Mouse (Mus musculus): ENCODE data around the gene Rnase9. TPM values are rescaled to one million over a fixed set of nuclear protein-coding genes. Genes with fewer than 3 reads are reported as not detected.
A peak's percentile ranks its signal among the peaks of the same experiment; 100 is the strongest.

Gene Rnase9
- polyA plus RNA-seq (2014; fragmentation: Nextera tagmentation; extraction: Ambion mirVana), result not detected in 2 replicates

DNA sequence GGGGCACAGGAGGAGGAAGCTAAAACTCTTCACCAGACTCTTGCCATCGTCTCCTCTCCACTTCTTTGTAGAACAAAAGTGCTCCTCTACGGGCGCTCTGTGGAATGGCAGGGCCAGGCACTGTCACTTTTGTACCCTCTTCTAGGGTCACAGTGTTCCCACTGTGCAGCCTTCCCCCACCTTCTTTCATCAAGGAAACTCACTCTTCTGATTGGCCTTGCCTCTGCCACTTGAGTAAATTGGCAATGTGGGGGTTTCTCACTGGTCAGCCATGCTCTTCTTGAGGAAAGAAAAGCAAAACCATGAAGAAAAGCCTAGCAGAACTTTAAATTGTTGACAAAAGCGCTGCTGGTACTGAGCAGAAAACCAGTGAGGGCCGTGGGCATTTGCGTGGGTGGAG, at the start of gene Rnase9:
TSS of gene Rnase9 (minus strand) at position 101 of the 400 bp plus-strand sequence.
- H3K4me2 ChIP-seq, result no peak within 1 kb of the TSS
- ATAC-seq (replicated peaks; ENCODE audit: low FRiP score) (no peak), DNase-seq (ENCODE audit: low spot score) (no peak)
- no peaks in the 10 kb centered on the region for H3K9me3 ChIP-seq (ENCODE audit: control insufficient read depth, low read length)
- H3K27me3 ChIP-seq (replicated peaks; ENCODE audit: control insufficient read depth, insufficient read depth, low read length), result no peaks in the 10 kb centered on the region
- no peaks in the 10 kb centered on the region for H3K36me3 ChIP-seq (ENCODE audit: control insufficient read depth, insufficient read depth, low read length)
- H3K9ac ChIP-seq (ENCODE audit: low read depth, low read length), result no peak within 1 kb of the TSS
- H3K4me3 ChIP-seq (ENCODE audit: low read depth, low read length), result no peak within 1 kb of the TSS
- 78% methylated on average over 6 of the region's 6 CpGs for WGBS
- no peak within 1 kb of the TSS for H3K27ac ChIP-seq (ENCODE audit: low read depth, low read length)
- no peaks in the 10 kb centered on the region for H3K4me1 ChIP-seq (replicated peaks; ENCODE audit: control insufficient read depth, insufficient read depth, low read length)

- Histone ChIP-seq H3K36me3 (ENCODE audit: control insufficient read depth, insufficient read depth, low read length) (no peaks in the 10 kb centered on the region), H3K27me3 (replicated peaks; ENCODE audit: control insufficient read depth, insufficient read depth, low read length) (no peaks in the 10 kb centered on the region), H3K27ac (ENCODE audit: low read depth, low read length) (peak overlapping the region; percentile 67), H3K4me2 (peak overlapping the region; percentile 77), H3K4me1 (replicated peaks; ENCODE audit: control insufficient read depth, insufficient read depth, low read length) (no peaks in the 10 kb centered on the region), H3K4me3 (ENCODE audit: low read depth, low read length) (peak overlapping the region; percentile 76), H3K9me3 (ENCODE audit: control insufficient read depth, low read length) (no peaks in the 10 kb centered on the region), H3K9ac (ENCODE audit: low read depth, low read length) (peak overlapping the region; percentile 67)
- ATAC-seq (replicated peaks; ENCODE audit: low FRiP score), result peak; percentile 21
- DNase-seq (ENCODE audit: low spot score), result peak; percentile 84
- under 1% methylated on average over 27 of the region's 27 CpGs for whole genome bisulfite sequencing
Measured at GRCm38 (mm10) chr14:51090077-51090781, 48.6 kb upstream of the Rnase9 start.

DNA sequence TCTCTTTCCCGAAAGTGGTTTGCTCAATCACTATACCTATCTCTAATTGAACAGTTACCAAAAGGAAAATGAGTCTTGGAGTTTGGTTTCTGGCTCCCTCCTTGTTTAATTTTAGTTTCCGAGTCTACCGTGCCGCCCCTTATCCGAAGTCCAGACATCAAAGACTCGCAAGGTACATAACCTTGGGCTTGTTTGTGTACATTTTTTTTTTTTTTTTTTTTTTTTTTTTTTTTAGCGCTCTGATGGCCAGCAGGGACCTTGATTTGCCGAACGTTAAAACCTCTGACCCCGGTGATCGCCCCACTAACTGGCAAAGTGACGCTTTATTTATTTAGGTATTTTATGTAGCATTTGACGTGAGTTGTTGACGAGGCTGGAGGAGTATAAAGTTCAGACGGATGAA, 48.0 kb upstream of the Rnase9 start:
- H3K4me3 ChIP-seq (ENCODE audit: low read depth, low read length), result peak overlapping the region; percentile 76
- no peaks in the 10 kb centered on the region for H3K9me3 ChIP-seq (ENCODE audit: control insufficient read depth, low read length)
- H3K4me2 ChIP-seq, result peak overlapping the region; percentile 77
- WGBS, result 0% methylated on average over 15 of the region's 15 CpGs
- peak overlapping the region; percentile 67 for H3K9ac ChIP-seq (ENCODE audit: low read depth, low read length)
- no peaks in the 10 kb centered on the region for H3K4me1 ChIP-seq (replicated peaks; ENCODE audit: control insufficient read depth, insufficient read depth, low read length)
- no peaks in the 10 kb centered on the region for H3K27me3 ChIP-seq (replicated peaks; ENCODE audit: control insufficient read depth, insufficient read depth, low read length)
- no peaks in the 10 kb centered on the region for H3K36me3 ChIP-seq (ENCODE audit: control insufficient read depth, insufficient read depth, low read length)
- DNase-seq (ENCODE audit: low spot score) (no peak), ATAC-seq (replicated peaks; ENCODE audit: low FRiP score) (no peak)
- peak overlapping the region; percentile 67 for H3K27ac ChIP-seq (ENCODE audit: low read depth, low read length)

- no peaks in the 10 kb centered on the region for H3K27me3 ChIP-seq (replicated peaks; ENCODE audit: control insufficient read depth, insufficient read depth, low read length)
- peak overlapping the region; percentile 64 for H3K9ac ChIP-seq (ENCODE audit: low read depth, low read length)
- DNase-seq (ENCODE audit: low spot score), result peak; percentile 95
- no peaks in the 10 kb centered on the region for H3K36me3 ChIP-seq (ENCODE audit: control insufficient read depth, insufficient read depth, low read length)
- ATAC-seq (replicated peaks; ENCODE audit: low FRiP score), result peak; percentile 94
- H3K4me2 ChIP-seq, result peak overlapping the region; percentile 77
- no peaks in the 10 kb centered on the region for H3K4me1 ChIP-seq (replicated peaks; ENCODE audit: control insufficient read depth, insufficient read depth, low read length)
- under 1% methylated on average over 34 of the region's 34 CpGs for WGBS
- no peaks in the 10 kb centered on the region for H3K9me3 ChIP-seq (ENCODE audit: control insufficient read depth, low read length)
- H3K4me3 ChIP-seq (ENCODE audit: low read depth, low read length), result peak overlapping the region; percentile 76
- H3K27ac ChIP-seq (ENCODE audit: low read depth, low read length), result peak overlapping the region; percentile 63; the same call in 1 of the 2 replicates
Measured at GRCm38 (mm10) chr14:51088970-51089673, 47.5 kb upstream of the Rnase9 start.

DNA sequence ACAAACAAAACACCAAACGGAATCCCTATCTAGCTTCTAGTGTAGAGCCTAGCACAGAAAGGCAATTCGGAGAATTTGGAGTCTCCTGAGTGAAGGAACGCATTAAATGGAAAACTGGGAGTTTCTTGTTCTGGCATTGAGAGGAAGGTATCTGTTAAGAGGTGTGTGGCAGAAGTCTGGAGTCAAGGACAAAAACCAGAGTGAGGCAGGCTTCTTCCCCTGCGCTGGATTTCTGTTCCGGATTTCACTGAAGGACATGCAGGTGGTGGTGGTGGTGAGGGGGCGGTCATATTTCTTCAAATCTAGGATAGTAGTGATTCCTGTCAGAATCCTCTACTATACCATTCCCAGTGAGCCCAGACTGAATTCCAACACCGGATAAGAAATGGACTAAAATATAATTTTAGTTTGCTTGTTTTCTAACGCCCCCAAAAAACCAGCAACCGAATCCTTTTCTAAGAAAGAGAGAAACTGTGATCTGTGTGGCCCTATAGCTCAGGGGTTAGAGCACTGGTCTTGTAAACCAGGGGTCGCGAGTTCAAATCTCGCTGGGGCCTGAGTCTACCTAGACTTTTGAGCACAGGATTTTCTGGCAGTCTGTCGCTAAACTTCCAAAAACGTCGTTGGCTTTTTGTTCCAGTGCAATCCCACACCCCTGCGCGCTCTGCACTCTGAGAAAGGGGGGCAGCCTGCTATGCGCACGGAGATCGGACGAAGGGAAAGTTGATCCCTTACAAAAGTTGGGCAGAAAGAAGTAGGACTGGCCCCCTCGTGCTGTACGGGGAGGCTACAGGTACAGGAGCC, 46.7 kb upstream of the Rnase9 start:
- DNase-seq (ENCODE audit: low spot score) (peak; percentile 88), ATAC-seq (replicated peaks; ENCODE audit: low FRiP score) (peak; percentile 48)
- Histone ChIP-seq H3K27me3 (replicated peaks; ENCODE audit: control insufficient read depth, insufficient read depth, low read length) (peaks cover under 1% of the 10 kb centered on the region; the same call in 1 of the 2 replicates), H3K4me3 (ENCODE audit: low read depth, low read length) (peak overlapping the region; percentile 76), H3K27ac (ENCODE audit: low read depth, low read length) (peak overlapping the region; percentile 63; the same call in 1 of the 2 replicates), H3K9ac (ENCODE audit: low read depth, low read length) (peak overlapping the region; percentile 64), H3K4me2 (peak overlapping the region; percentile 77), H3K36me3 (ENCODE audit: control insufficient read depth, insufficient read depth, low read length) (no peaks in the 10 kb centered on the region), H3K4me1 (replicated peaks; ENCODE audit: control insufficient read depth, insufficient read depth, low read length) (0 out of 2 replicates have a peak, but pooled peaks cover 3% of the 10 kb centered on the region), H3K9me3 (ENCODE audit: control insufficient read depth, low read length) (no peaks in the 10 kb centered on the region)
- WGBS, result 1% methylated on average over 23 of the region's 23 CpGs

GRCm38 (mm10) chr14:51087762-51088161, 46.1 kb upstream of the Rnase9 start:
- H3K4me1 ChIP-seq (replicated peaks; ENCODE audit: control insufficient read depth, insufficient read depth, low read length), result 0 out of 2 replicates have a peak, but pooled peaks cover 3% of the 10 kb centered on the region
- H3K9ac ChIP-seq (ENCODE audit: low read depth, low read length), result peak overlapping the region; percentile 56
- no peak overlapping the region for H3K27ac ChIP-seq (ENCODE audit: low read depth, low read length)
- H3K36me3 ChIP-seq (ENCODE audit: control insufficient read depth, insufficient read depth, low read length), result no peaks in the 10 kb centered on the region
- H3K27me3 ChIP-seq (replicated peaks; ENCODE audit: control insufficient read depth, insufficient read depth, low read length), result peaks cover 5% of the 10 kb centered on the region; the same call in 1 of the 2 replicates
- no peaks in the 10 kb centered on the region for H3K9me3 ChIP-seq (ENCODE audit: control insufficient read depth, low read length)
- WGBS, result 19% methylated on average over 9 of the region's 9 CpGs
- H3K4me2 ChIP-seq, result peak overlapping the region; percentile 77
- no peak for ATAC-seq (replicated peaks; ENCODE audit: low FRiP score)
- peak overlapping the region; percentile 76 for H3K4me3 ChIP-seq (ENCODE audit: low read depth, low read length)
- DNase-seq (ENCODE audit: low spot score), result no peak

GRCm38 (mm10) chr14:51085911-51086310, 44.2 kb upstream of the Rnase9 start:
- Histone ChIP-seq H3K27me3 (replicated peaks; ENCODE audit: control insufficient read depth, insufficient read depth, low read length) (peaks cover 5% of the 10 kb centered on the region; the same call in 1 of the 2 replicates), H3K9ac (ENCODE audit: low read depth, low read length) (no peak overlapping the region), H3K27ac (ENCODE audit: low read depth, low read length) (no peak overlapping the region), H3K4me3 (ENCODE audit: low read depth, low read length) (no peak overlapping the region), H3K9me3 (ENCODE audit: control insufficient read depth, low read length) (no peaks in the 10 kb centered on the region), H3K4me1 (replicated peaks; ENCODE audit: control insufficient read depth, insufficient read depth, low read length) (0 out of 2 replicates have a peak, but pooled peaks cover 3% of the 10 kb centered on the region), H3K36me3 (ENCODE audit: control insufficient read depth, insufficient read depth, low read length) (no peaks in the 10 kb centered on the region), H3K4me2 (no peak overlapping the region)
- DNase-seq (ENCODE audit: low spot score), result no peak
- ATAC-seq (replicated peaks; ENCODE audit: low FRiP score), result no peak
- 69% methylated on average over 4 of the region's 4 CpGs for WGBS

GRCm38 (mm10) chr14:51085086-51085485, 43.4 kb upstream of the Rnase9 start:
- Histone ChIP-seq H3K9me3 (ENCODE audit: control insufficient read depth, low read length) (no peaks in the 10 kb centered on the region), H3K27me3 (replicated peaks; ENCODE audit: control insufficient read depth, insufficient read depth, low read length) (peaks cover 5% of the 10 kb centered on the region; the same call in 1 of the 2 replicates), H3K9ac (ENCODE audit: low read depth, low read length) (no peak overlapping the region), H3K4me3 (ENCODE audit: low read depth, low read length) (no peak overlapping the region), H3K36me3 (ENCODE audit: control insufficient read depth, insufficient read depth, low read length) (no peaks in the 10 kb centered on the region), H3K4me1 (replicated peaks; ENCODE audit: control insufficient read depth, insufficient read depth, low read length) (0 out of 2 replicates have a peak, but pooled peaks cover 3% of the 10 kb centered on the region), H3K4me2 (peak overlapping the region; percentile 2; the same call in 1 of the 2 replicates), H3K27ac (ENCODE audit: low read depth, low read length) (no peak overlapping the region)
- ATAC-seq (replicated peaks; ENCODE audit: low FRiP score), result no peak
- 73% methylated on average over 2 of the region's 2 CpGs for whole genome bisulfite sequencing
- DNase-seq (ENCODE audit: low spot score), result no peak

All from liver, embryonic 11.5 days (tissue).